Mouse (Mus musculus) stomach, postnatal 0 days (tissue): Measurements from ENCODE around the gene Spryd4.
A peak's percentile ranks its signal among the peaks of the same experiment; 100 is the strongest.

Experiments
- CTCF ChIP-seq: IDR thresholded peaks from 2 replicates; pipeline ENCODE4 v1.5.1; 2016; ENCODE audit warnings: antibody characterized with exemption, low read depth, mild to moderate bottlenecking, moderate library complexity
- EP300 ChIP-seq: optimal IDR thresholded peaks from 2 replicates; pipeline ENCODE3; 2016; ENCODE audit warnings: antibody characterized with exemption

GRCm38 (mm10) chr10:128221533-128222286, 10.1 kb upstream of the Spryd4 start:
- TF ChIP-seq EP300: no peak
- peak; percentile 18; the same call in 1 of the 2 replicates for TF ChIP-seq CTCF
